Mouse (Mus musculus): ENCODE measurements at regions not wholly inside any gene's neighbourhood (a gene's known extent, or its start where the extent isn't known, plus 50 kb on each side); places are given as distances from the start of the nearest gene placed in this dataset.

- DNase-seq (ENCODE audit: low read depth, low spot score) = peak; percentile 63
Observed at GRCm38 (mm10) chr6:53765302-53765701, 55.3 kb downstream of the Tril start.

DNA sequence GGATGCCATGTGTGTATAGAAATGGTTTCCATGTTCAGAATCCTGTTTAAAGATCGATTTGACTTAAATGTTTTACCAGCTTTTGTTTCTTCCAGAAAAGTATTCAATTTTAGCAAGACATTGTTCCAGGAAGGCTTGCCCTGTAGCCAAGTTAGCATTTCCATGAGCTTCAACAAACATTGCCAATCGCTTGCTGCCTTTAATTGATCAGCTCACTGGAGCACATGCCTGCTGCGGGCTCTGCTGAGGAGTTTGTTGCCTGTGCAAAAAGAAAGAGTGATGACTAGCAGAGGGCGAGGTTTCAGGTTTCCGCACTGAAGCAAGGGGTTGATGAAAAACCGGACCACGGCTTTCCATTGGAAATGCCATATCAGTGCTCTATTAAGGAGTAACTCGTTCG lies 58.0 kb downstream of the Tril start:
- DNase-seq (ENCODE audit: low read depth, low spot score) = no peak

GRCm38 (mm10) chr6:53760651-53761058 lies 60.0 kb downstream of the Tril start:
- peak; percentile 68 for DNase-seq (ENCODE audit: low read depth, low spot score)

GRCm38 (mm10) chr6:53759686-53760306 lies 60.8 kb downstream of the Tril start:
- DNase-seq (ENCODE audit: low read depth, low spot score) = peak; percentile 23

GRCm38 (mm10) chr6:53754366-53754765 lies 66.3 kb downstream of the Tril start:
- DNase-seq (ENCODE audit: low read depth, low spot score) = peak; percentile 12

GRCm38 (mm10) chr6:53750539-53750938 lies 70.1 kb downstream of the Tril start:
- no peak for DNase-seq (ENCODE audit: low read depth, low spot score)
